8 mouse cellular contexts compared by ENCODE assay signal in the genomic region with DNA sequence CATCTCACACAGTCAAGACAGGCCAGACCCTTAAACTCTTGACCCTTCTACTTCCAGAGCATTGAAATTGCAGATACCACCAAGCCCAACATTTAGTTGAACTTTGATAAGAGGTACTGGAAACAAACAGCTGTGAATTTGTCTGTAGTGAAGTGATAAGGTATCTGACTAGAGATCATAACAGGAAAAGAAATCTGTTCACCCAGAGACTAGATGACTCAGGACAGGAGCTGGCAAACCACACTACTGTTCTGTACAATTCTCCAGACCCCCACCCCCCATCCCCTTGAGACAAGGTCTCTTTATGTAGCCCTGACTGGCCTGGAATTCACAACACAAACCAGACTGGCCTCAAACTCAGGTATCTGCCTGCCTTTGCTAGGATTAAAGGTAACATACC. TPM values are rescaled to one million over a fixed set of nuclear protein-coding genes. Genes with fewer than 3 reads are reported as not detected.
DNase-seq lines count a peak whose midpoint lies in the region; ATAC-seq lines count a peak whose summit lies in the region.

No protein-coding gene starts in this region.

- no peak overlapping the region for H3K27ac ChIP-seq in forebrain, embryonic 12.5 days
- peak overlapping the region; percentile 19; the same call in 1 of the 2 replicates for H3K27ac ChIP-seq in liver, embryonic 13.5 days

- ATAC-seq in erythroblast, adult 5-6 weeks (replicated peaks; ENCODE audit: low FRiP score, poor library complexity, severe bottlenecking), result no peak
- ATAC-seq in forebrain, embryonic 12.5 days (ENCODE audit: low FRiP score), result no peak
- no peak for ATAC-seq in liver, embryonic 13.5 days (ENCODE audit: low read depth)

- no peaks in the 10 kb centered on the region for H3K9me3 ChIP-seq in erythroblast, embryonic 14.5 days (ENCODE audit: control insufficient read depth, low read length)
- no peaks in the 10 kb centered on the region for H3K9me3 ChIP-seq in forebrain, embryonic 12.5 days
- H3K9me3 ChIP-seq in liver, embryonic 13.5 days (replicated peaks), result no peaks in the 10 kb centered on the region

- DNase-seq in 416B (ENCODE audit: low read depth), result peak; percentile 94
- no peak for DNase-seq in liver, embryonic 13.5 days
- no peak for DNase-seq in left cerebral cortex, postnatal 4 days
- no peak for DNase-seq in ovary, postnatal 10 days (ENCODE audit: low spot score)
- no peak for DNase-seq in urinary bladder, adult 2 months (ENCODE audit: low spot score)

- H3K4me3 ChIP-seq in erythroblast, embryonic 14.5 days (replicated peaks), result peak overlapping the region; percentile 68
- peak overlapping the region; percentile 85; the same call in 1 of the 2 replicates for H3K4me3 ChIP-seq in forebrain, embryonic 12.5 days (replicated peaks)
- H3K4me3 ChIP-seq in liver, embryonic 13.5 days (replicated peaks), result peak overlapping the region; percentile 84

- intact Hi-C loops in left cerebral cortex, postnatal 4 days (cut with DNase I), result no loop called here

- no peaks in the 10 kb centered on the region for H3K27me3 ChIP-seq in erythroblast, embryonic 14.5 days (ENCODE audit: control insufficient read depth)
- H3K27me3 ChIP-seq in forebrain, embryonic 12.5 days, result no peaks in the 10 kb centered on the region
- no peaks in the 10 kb centered on the region for H3K27me3 ChIP-seq in liver, embryonic 13.5 days

- peaks cover 35% of the 10 kb centered on the region for H3K4me1 ChIP-seq in erythroblast, embryonic 14.5 days (ENCODE audit: control insufficient read depth)
- peaks cover 35% of the 10 kb centered on the region for H3K4me1 ChIP-seq in forebrain, embryonic 12.5 days
- peaks cover 36% of the 10 kb centered on the region for H3K4me1 ChIP-seq in liver, embryonic 13.5 days (replicated peaks)

- H3K4me2 ChIP-seq in forebrain, embryonic 12.5 days, result peak overlapping the region; percentile 81
- H3K4me2 ChIP-seq in liver, embryonic 13.5 days, result peak overlapping the region; percentile 72

- H3K36me3 ChIP-seq in erythroblast, embryonic 14.5 days (ENCODE audit: control insufficient read depth), result peaks cover 69% of the 10 kb centered on the region
- H3K36me3 ChIP-seq in forebrain, embryonic 12.5 days (replicated peaks), result peaks cover 30% of the 10 kb centered on the region
- H3K36me3 ChIP-seq in liver, embryonic 13.5 days, result peaks cover 44% of the 10 kb centered on the region

- no peak overlapping the region; the same call in 1 of the 2 replicates for H3K9ac ChIP-seq in forebrain, embryonic 12.5 days
- H3K9ac ChIP-seq in liver, embryonic 13.5 days, result peak overlapping the region; percentile 86

RNA-seq across cellular contexts. Expression of gene Rsrc2, which starts 3.0 kb away (rescaled TPM):
- polyA plus RNA-seq in erythroblast, embryonic 14.5 days (2012), result 1.4 and 1.7 TPM in 2 replicates
- total RNA-seq in erythroblast, adult 5-6 weeks (2015; ENCODE audit: low replicate concordance), result 85.5 and 93.4 TPM in 2 replicates
- 185 and 223 TPM in 2 replicates for total RNA-seq in erythroblast, adult 5-6 weeks (2017; ENCODE audit: low replicate concordance)
- polyA plus RNA-seq in forebrain, embryonic 12.5 days (2016; fragmentation: Nextera tagmentation; extraction: Ambion mirVana), result 166 and 179 TPM in 2 replicates
- polyA plus RNA-seq in liver, embryonic 13.5 days (2015; fragmentation: Nextera tagmentation; extraction: Ambion mirVana), result 56.2 and 67.0 TPM in 2 replicates
- total RNA-seq in left cerebral cortex, postnatal 4 days (2021), result 10 to 100 TPM; 94.9 to 95.1 TPM
- 87.0 and 89.6 TPM in 2 replicates for polyA plus RNA-seq in urinary bladder, adult 2 months (2012; rRNA removed)

RNA-seq across cellular contexts. Expression of gene Kntc1, which starts 3.3 kb away (rescaled TPM):
- 0.95 and 1.2 TPM in 2 replicates for polyA plus RNA-seq in erythroblast, embryonic 14.5 days (2012)
- 25.0 and 37.6 TPM in 2 replicates for total RNA-seq in erythroblast, adult 5-6 weeks (2015; ENCODE audit: low replicate concordance)
- 24.5 and 59.5 TPM in 2 replicates for total RNA-seq in erythroblast, adult 5-6 weeks (2017; ENCODE audit: low replicate concordance)
- 49.4 and 51.8 TPM in 2 replicates for polyA plus RNA-seq in forebrain, embryonic 12.5 days (2016; fragmentation: Nextera tagmentation; extraction: Ambion mirVana)
- 22.6 and 26.0 TPM in 2 replicates for polyA plus RNA-seq in liver, embryonic 13.5 days (2015; fragmentation: Nextera tagmentation; extraction: Ambion mirVana)
- 1 to 10 TPM; 7.8 to 8.8 TPM for total RNA-seq in left cerebral cortex, postnatal 4 days (2021)
- 0.99 and 1.6 TPM in 2 replicates for polyA plus RNA-seq in urinary bladder, adult 2 months (2012; rRNA removed)

RNA-seq across cellular contexts. Expression of gene Zcchc8, which starts 25.4 kb away (rescaled TPM):
- polyA plus RNA-seq in erythroblast, embryonic 14.5 days (2012), result 4.5 and 5.7 TPM in 2 replicates
- 6.7 and 10.8 TPM in 2 replicates for total RNA-seq in erythroblast, adult 5-6 weeks (2015; ENCODE audit: low replicate concordance)
- 16.1 and 38.2 TPM in 2 replicates for total RNA-seq in erythroblast, adult 5-6 weeks (2017; ENCODE audit: low replicate concordance)
- polyA plus RNA-seq in forebrain, embryonic 12.5 days (2016; fragmentation: Nextera tagmentation; extraction: Ambion mirVana), result 103 and 109 TPM in 2 replicates
- 30.7 and 42.3 TPM in 2 replicates for polyA plus RNA-seq in liver, embryonic 13.5 days (2015; fragmentation: Nextera tagmentation; extraction: Ambion mirVana)
- total RNA-seq in left cerebral cortex, postnatal 4 days (2021), result 10 to 100 TPM; 66.3 to 70.9 TPM
- polyA plus RNA-seq in urinary bladder, adult 2 months (2012; rRNA removed), result 45.2 and 46.8 TPM in 2 replicates

Comparison
In these comparisons a context has a peak if more than half of its experiments do, and no peak if none do; other contexts are left out.
1. RNA of gene Rsrc2, which starts 3.0 kb away (polyA plus RNA-seq): 166 to 179 TPM in forebrain, embryonic 12.5 days, 87.0 to 89.6 TPM in urinary bladder, adult 2 months and 56.2 to 67.0 TPM in liver, embryonic 13.5 days; 1.4 to 1.7 TPM in erythroblast, embryonic 14.5 days; every median in the first group is over 10 times any median in the second.
2. Peak in every context shown above with its lines, with median percentiles within 50 percentile points of each other: H3K4me3 ChIP-seq.